Mouse (Mus musculus) liver, adult 2 months (tissue): ENCODE data around the gene Trim65. TPM values are rescaled to one million over a fixed set of nuclear protein-coding genes. Genes with fewer than 3 reads are reported as not detected.
"Not testable (repeated sequence)": the region's sequence is repeated elsewhere in the genome, so short reads cannot be mapped to it uniquely, and the experiment has no call there.

Source experiments
- DNase-seq: peaks from one replicate; pipeline ENCODE4 v3.0.0-alpha.2; 2011; ENCODE audit warnings: low read depth, low spot score; ENCODE audit errors: extremely low read depth
- H3K27ac ChIP-seq: fragments of 200-500 bp; replicated peaks from 2 replicates; pipeline ENCODE4 v1.5.1; 2012; ENCODE audit warnings: low read depth, mild to moderate bottlenecking, control low read depth, inconsistent platforms, low read length; ENCODE audit not compliant: insufficient read depth
- H3K27me3 ChIP-seq: fragments of 200-500 bp; 2 replicates; pipeline ENCODE4 v1.6.1; 2012; ENCODE audit warnings: mild to moderate bottlenecking, moderate library complexity, low read length, inconsistent platforms; ENCODE audit not compliant: control insufficient read depth, insufficient read depth
- H3K36me3 ChIP-seq: fragments of 200-500 bp; 2 replicates; pipeline ENCODE4 v1.6.1; 2012; ENCODE audit warnings: low read length, inconsistent platforms; ENCODE audit not compliant: control insufficient read depth, insufficient read depth
- H3K4me1 ChIP-seq: fragments of 200-500 bp; 2 replicates; pipeline ENCODE4 v1.6.1; 2011; ENCODE audit warnings: low read length; ENCODE audit not compliant: control insufficient read depth, insufficient read depth
- H3K4me3 ChIP-seq: fragments of 200-500 bp; 2 replicates; pipeline ENCODE4 v1.5.1; 2011; ENCODE audit warnings: low read depth, mild to moderate bottlenecking, control low read depth, low read length, moderate library complexity; ENCODE audit not compliant: insufficient read depth
- H3K79me2 ChIP-seq: fragments of 200-500 bp; 2 replicates; pipeline ENCODE4 v1.6.1; 2012; ENCODE audit warnings: inconsistent platforms, mild to moderate bottlenecking, low read length, moderate library complexity; ENCODE audit not compliant: control insufficient read depth, insufficient read depth
- H3K9ac ChIP-seq: fragments of 200-500 bp; 2 replicates; pipeline ENCODE4 v1.6.1; 2012; ENCODE audit warnings: low read depth, mild to moderate bottlenecking, control low read depth, inconsistent platforms, low read length
- CTCF ChIP-seq: fragments of 200-500 bp; IDR thresholded peaks from 2 replicates; pipeline ENCODE4 v1.5.1; 2011; ENCODE audit warnings: low read depth, low read length, control low read depth
- POLR2A ChIP-seq: fragments of 200-500 bp; IDR thresholded peaks from 2 replicates; pipeline ENCODE4 v1.6.1; 2011; ENCODE audit warnings: low read length, control low read depth; ENCODE audit not compliant: insufficient read depth; ENCODE audit errors: extremely low read depth
- WGBS: fragments of 180-500 bp; shearing (Covaris S2); methylation state at CpG from one replicate; pipeline ENCODE4 v1.1.7; 2018; 5-methylcytosine and 5-hydroxymethylcytosine counted together
- polyA plus RNA-seq: library from polyadenylated mRNA; depleted of rRNA; stranded (reverse); fragments of >200 nt; gene quantifications from 2 replicates; pipeline ENCODE4 v1.2.3, GENCODE M21; 2012
- total RNA-seq: library from RNA; depleted of rRNA; stranded (reverse); fragments of >200 nt; gene quantifications from 2 replicates; pipeline ENCODE4 v1.2.3, GENCODE M21; 2014

The Trim65 gene
- total and polyA plus RNA-seq, 2 experiments: 3.9 to 8.3 TPM

- Histone ChIP-seq H3K27me3 (no peaks in the 10 kb centered on the region), H3K27ac (no peak overlapping the region), H3K36me3 (peaks cover 10% of the 10 kb centered on the region; the same call in 1 of the 2 replicates), H3K4me3 (no peak overlapping the region), H3K4me1 (peaks cover 37% of the 10 kb centered on the region), H3K9ac (peak overlapping the region; percentile 7), H3K79me2 (peaks cover 8% of the 10 kb centered on the region; the same call in 1 of the 2 replicates)
- no peak for TF ChIP-seq POLR2A
- no peak for TF ChIP-seq CTCF
- 81% methylated on average over 9 of the region's 9 CpGs for WGBS
- DNase-seq: no peak
These were observed 1.7 kb downstream of the Trim65 start for GRCm38 (mm10) chr11:116129091-116129790.

GRCm38 (mm10) chr11:116127986-116128385 lies 2.9 kb downstream of the Trim65 start:
- peak overlapping the region; percentile 37 for H3K9ac ChIP-seq
- no peak for TF ChIP-seq CTCF
- no peak for TF ChIP-seq POLR2A
- peak overlapping the region; percentile 6 for H3K27ac ChIP-seq
- H3K36me3 ChIP-seq: peaks cover 15% of the 10 kb centered on the region
- peaks cover 37% of the 10 kb centered on the region for H3K4me1 ChIP-seq
- peaks cover 8% of the 10 kb centered on the region; the same call in 1 of the 2 replicates for H3K79me2 ChIP-seq
- H3K27me3 ChIP-seq: no peaks in the 10 kb centered on the region
- DNase-seq: no peak
- 76% methylated on average over 9 of the region's 9 CpGs for WGBS
- H3K4me3 ChIP-seq: no peak overlapping the region

- Histone ChIP-seq H3K79me2 (peaks cover 8% of the 10 kb centered on the region; the same call in 1 of the 2 replicates), H3K27me3 (no peaks in the 10 kb centered on the region), H3K4me1 (peaks cover 37% of the 10 kb centered on the region), H3K9ac (peak within 1 kb of the TSS; percentile 37), H3K36me3 (peaks cover 21% of the 10 kb centered on the region), H3K27ac (peak within 1 kb of the TSS; percentile 6), H3K4me3 (no peak within 1 kb of the TSS)
- DNase-seq: peak; percentile 79
- TF ChIP-seq POLR2A (no peak), CTCF (no peak)
- 37% methylated on average over 23 of the region's 23 CpGs for WGBS
These were observed 3.6 kb downstream of the Trim65 start, which contains the start of gene Trim47 for GRCm38 (mm10) chr11:116127156-116127980. Trim47 (minus strand) TSS chr11:116127210.

- DNase-seq: peak; percentile 65
- peaks cover 21% of the 10 kb centered on the region for H3K36me3 ChIP-seq
- H3K4me1 ChIP-seq: peaks cover 33% of the 10 kb centered on the region
- peaks cover 8% of the 10 kb centered on the region; the same call in 1 of the 2 replicates for H3K79me2 ChIP-seq
- TF ChIP-seq POLR2A: no peak
- no peak for TF ChIP-seq CTCF
- H3K4me3 ChIP-seq: no peak overlapping the region
- H3K27me3 ChIP-seq: no peaks in the 10 kb centered on the region
- no peak overlapping the region; the same call in 1 of the 2 replicates for H3K27ac ChIP-seq
- no peak overlapping the region for H3K9ac ChIP-seq
- 57% methylated on average over 15 of the region's 15 CpGs for whole genome bisulfite sequencing
These were observed 4.7 kb downstream of the Trim65 start for GRCm38 (mm10) chr11:116126261-116126660.

- peaks cover 21% of the 10 kb centered on the region for H3K36me3 ChIP-seq
- 90% methylated on average over 8 of the region's 8 CpGs for WGBS
- H3K27me3 ChIP-seq, H3K4me1 ChIP-seq, DNase-seq, H3K9ac ChIP-seq, H3K79me2 ChIP-seq, H3K27ac ChIP-seq, H3K4me3 ChIP-seq: not testable (repeated sequence)
These were observed 9.1 kb downstream of the Trim65 start for GRCm38 (mm10) chr11:116121731-116122245.
